Mouse (Mus musculus) forebrain, embryonic 10.5 days (tissue): Measurements from ENCODE around the gene Kcnh4. TPM values are rescaled to one million over a fixed set of nuclear protein-coding genes. Genes with fewer than 3 reads are reported as not detected.
"Not testable (repeated sequence)": the region's sequence is repeated elsewhere in the genome, so short reads cannot be mapped to it uniquely, and the experiment has no call there.

Source experiments
- DNase-seq: peaks from one replicate; pipeline ENCODE4 v3.0.0-alpha.2; 2017; ENCODE audit warnings: low spot score; ENCODE audit errors: extremely low spot score
- H3K27ac ChIP-seq: fragments of 300-500 bp; sonication (generic); 2 replicates; pipeline ENCODE4 v1.5.1; 2016; ENCODE audit warnings: mild to moderate bottlenecking
- H3K27me3 ChIP-seq: fragments of 300-500 bp; sonication (generic); 2 replicates; pipeline ENCODE4 v1.6.1; 2016; ENCODE audit warnings: mild to moderate bottlenecking; ENCODE audit not compliant: poor library complexity, severe bottlenecking
- H3K36me3 ChIP-seq: fragments of 300-500 bp; sonication (generic); replicated peaks from 2 replicates; pipeline ENCODE4 v1.6.1; 2016; ENCODE audit warnings: mild to moderate bottlenecking, moderate library complexity
- H3K4me1 ChIP-seq: fragments of 300-500 bp; sonication (generic); 2 replicates; pipeline ENCODE4 v1.6.1; 2016
- H3K4me3 ChIP-seq: fragments of 300-500 bp; sonication (generic); 2 replicates; pipeline ENCODE4 v1.5.1; 2016; ENCODE audit warnings: mild to moderate bottlenecking, moderate library complexity
- H3K9me3 ChIP-seq: fragments of 300-500 bp; sonication (generic); 2 replicates; pipeline ENCODE4 v1.6.1; 2016; ENCODE audit warnings: mild to moderate bottlenecking, moderate library complexity
- WGBS: fragments of 180-500 bp; shearing (Covaris S2); methylation state at CpG from one replicate; pipeline ENCODE4 v1.1.7; 2016; 5-methylcytosine and 5-hydroxymethylcytosine counted together
- polyA plus RNA-seq: library from polyadenylated mRNA; unstranded; fragments of >200 nt; fragmentation: Nextera tagmentation; extraction: Ambion mirVana; gene quantifications from 2 replicates; pipeline ENCODE4 v1.2.1, GENCODE M21; 2016

The Kcnh4 gene
- 0.62 and 0.78 TPM in 2 replicates for polyA plus RNA-seq

DNA sequence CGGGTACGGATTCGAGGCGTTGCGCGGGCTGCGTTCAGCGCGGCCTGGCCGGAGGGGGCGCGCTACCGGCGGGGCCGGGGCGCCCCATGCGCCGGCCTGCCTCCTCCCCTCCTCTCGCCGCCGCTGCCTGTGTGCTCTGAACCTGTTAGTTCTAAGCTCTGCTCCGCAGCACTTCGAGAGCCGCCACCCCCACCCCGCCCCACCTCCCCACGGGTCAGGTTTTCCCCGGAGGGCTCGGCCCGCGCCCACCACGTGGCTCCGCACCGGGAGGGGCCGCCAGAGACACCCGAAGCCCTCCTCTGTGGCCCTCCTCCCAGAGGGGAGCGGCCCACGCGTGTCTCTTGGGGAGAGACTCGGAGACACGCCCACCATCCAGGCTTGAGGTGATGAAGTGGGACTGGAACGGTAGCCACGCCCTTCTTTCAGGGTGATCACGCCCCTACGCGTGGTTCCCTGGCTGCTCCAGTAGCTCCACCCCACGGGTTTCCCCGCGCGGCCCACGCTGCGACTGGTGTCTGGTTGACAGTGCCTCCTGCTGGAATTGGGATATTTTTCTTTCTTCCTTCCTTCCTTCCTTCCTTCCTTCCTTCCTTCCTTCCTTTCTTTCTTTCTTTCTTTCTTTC, at the start of gene Kcnh4:
Gene Kcnh4 (minus strand): TSS at position 332 of the 623 bp plus-strand sequence.
- Histone ChIP-seq H3K9me3 (no peaks in the 10 kb centered on the region), H3K4me3 (peak within 1 kb of the TSS; percentile 60), H3K36me3 (no peaks in the 10 kb centered on the region), H3K27ac (peak within 1 kb of the TSS; percentile 73), H3K4me1 (peaks cover 32% of the 10 kb centered on the region), H3K27me3 (peaks cover 59% of the 10 kb centered on the region)
- peak; percentile 30 for DNase-seq
- WGBS: under 1% methylated on average over 51 of the region's 51 CpGs

DNA sequence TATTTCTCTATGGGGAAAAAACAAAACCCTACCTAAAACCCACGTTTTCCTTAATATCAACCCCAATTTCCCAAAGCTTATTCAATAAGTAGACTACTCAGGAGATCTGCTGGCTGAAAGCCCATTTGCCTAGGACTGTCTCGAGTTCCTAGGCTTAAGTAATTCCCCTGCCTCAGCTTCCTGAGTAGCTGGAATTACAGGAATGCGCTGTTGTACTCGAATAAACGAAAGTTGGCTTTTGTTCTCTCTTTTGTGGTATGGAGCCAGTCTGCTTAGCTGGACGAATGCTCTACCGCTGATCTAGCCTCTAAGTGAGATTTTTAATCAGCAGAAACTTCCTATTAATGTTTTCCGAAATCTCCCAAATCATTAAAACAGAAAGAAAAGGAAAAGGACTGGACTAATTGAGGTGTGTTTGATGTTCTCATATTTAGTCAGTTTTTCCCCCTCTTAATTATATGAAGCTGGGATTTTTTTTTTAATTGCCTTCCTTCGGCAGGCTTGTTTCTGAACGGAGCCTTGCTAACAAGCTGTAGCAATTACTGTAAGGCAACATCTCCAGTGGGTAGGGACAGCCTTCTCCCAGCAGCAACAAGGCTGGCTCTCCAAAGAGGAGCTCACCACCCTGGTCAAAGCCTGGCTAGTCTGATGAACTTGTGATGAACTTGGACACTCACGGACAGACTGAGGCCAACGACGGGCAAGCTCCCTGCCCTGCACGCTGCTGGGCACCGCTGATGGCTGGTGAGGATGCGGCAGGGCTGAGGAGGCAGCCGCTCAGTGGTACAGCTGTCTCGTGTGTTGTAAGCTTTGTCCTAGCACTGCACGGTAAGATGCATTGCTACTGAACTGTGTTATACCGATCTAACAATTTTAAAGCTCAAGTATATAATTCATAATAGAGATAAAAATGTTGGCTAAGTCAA, 46.9 kb upstream of the Kcnh4 start:
- Histone ChIP-seq H3K27ac (peak overlapping the region; percentile 56), H3K27me3 (no peaks in the 10 kb centered on the region), H3K36me3 (peaks cover 39% of the 10 kb centered on the region), H3K9me3 (peaks cover 11% of the 10 kb centered on the region; the same call in 1 of the 2 replicates), H3K4me1 (peaks cover 6% of the 10 kb centered on the region), H3K4me3 (no peak overlapping the region)
- no peak for DNase-seq
- WGBS: 76% methylated on average over 20 of the region's 20 CpGs

- Histone ChIP-seq H3K27ac (no peak overlapping the region), H3K27me3 (no peaks in the 10 kb centered on the region), H3K36me3 (peaks cover 45% of the 10 kb centered on the region), H3K4me1 (peaks cover 6% of the 10 kb centered on the region), H3K4me3 (no peak overlapping the region), H3K9me3 (peaks cover 4% of the 10 kb centered on the region; the same call in 1 of the 2 replicates)
- no peak for DNase-seq
- 87% methylated on average over 7 of the region's 7 CpGs for WGBS
These were observed 45.8 kb upstream of the Kcnh4 start for GRCm38 (mm10) chr11:100805535-100805934.

- peaks cover 47% of the 10 kb centered on the region for H3K36me3 ChIP-seq
- H3K4me1 ChIP-seq: peaks cover 6% of the 10 kb centered on the region
- H3K9me3 ChIP-seq: peaks cover 4% of the 10 kb centered on the region; the same call in 1 of the 2 replicates
- WGBS: 97% methylated on average over 10 of the region's 10 CpGs
- H3K4me3 ChIP-seq: no peak overlapping the region
- DNase-seq: no peak
- no peaks in the 10 kb centered on the region for H3K27me3 ChIP-seq
- H3K27ac ChIP-seq: no peak overlapping the region
These were observed 44.7 kb upstream of the Kcnh4 start for GRCm38 (mm10) chr11:100804409-100804808.

DNA sequence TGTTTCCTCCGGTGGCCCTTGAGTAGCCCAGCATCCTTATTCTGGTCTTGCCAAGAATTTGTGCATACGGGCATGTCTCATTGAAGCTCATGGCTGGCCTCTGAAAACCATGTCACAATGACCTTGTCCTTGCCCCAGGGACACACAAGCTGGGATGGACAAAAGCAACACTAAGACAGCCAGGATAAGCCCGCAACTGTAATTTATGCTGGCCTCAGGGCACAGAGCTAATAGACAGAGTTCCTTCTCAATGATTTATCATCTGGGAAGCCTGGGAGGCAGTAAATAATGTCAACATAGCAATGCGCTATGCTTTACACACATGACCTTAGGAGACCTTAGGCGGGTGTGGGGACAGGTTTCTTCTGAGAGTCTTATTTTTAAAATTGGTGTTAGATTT, 39.7 kb upstream of the Kcnh4 start:
- no peak for DNase-seq
- Histone ChIP-seq H3K4me1 (no peaks in the 10 kb centered on the region), H3K9me3 (peaks cover 4% of the 10 kb centered on the region; the same call in 1 of the 2 replicates), H3K27me3 (no peaks in the 10 kb centered on the region), H3K27ac (no peak overlapping the region), H3K36me3 (peaks cover 51% of the 10 kb centered on the region), H3K4me3 (no peak overlapping the region)
- 90% methylated on average over 5 of the region's 5 CpGs for WGBS

DNA sequence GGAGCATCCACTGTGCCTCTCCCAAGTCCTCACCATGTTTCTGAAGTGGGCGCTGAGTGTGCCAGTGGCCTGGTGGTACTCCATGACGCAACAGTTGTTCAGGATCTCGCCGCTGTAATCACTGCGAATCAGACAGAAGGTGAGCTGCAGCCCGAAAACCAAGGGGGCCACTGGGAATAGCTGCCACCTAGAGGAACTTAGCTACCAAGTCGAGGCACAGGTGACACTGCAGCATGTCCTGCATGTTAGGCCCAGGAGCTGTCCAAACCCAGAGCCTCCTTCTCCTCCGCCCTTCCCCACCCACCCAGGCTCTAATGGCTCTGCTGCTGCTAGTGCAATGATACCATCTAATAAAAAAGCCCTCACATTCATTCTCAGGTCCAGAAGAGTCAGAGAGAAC, 36.8 kb upstream of the Kcnh4 start:
- Histone ChIP-seq H3K4me3 (no peak overlapping the region), H3K27ac (no peak overlapping the region), H3K4me1 (no peaks in the 10 kb centered on the region), H3K36me3 (peaks cover 24% of the 10 kb centered on the region), H3K27me3 (no peaks in the 10 kb centered on the region), H3K9me3 (no peaks in the 10 kb centered on the region)
- no peak for DNase-seq
- 65% methylated on average over 8 of the region's 8 CpGs for WGBS

DNA sequence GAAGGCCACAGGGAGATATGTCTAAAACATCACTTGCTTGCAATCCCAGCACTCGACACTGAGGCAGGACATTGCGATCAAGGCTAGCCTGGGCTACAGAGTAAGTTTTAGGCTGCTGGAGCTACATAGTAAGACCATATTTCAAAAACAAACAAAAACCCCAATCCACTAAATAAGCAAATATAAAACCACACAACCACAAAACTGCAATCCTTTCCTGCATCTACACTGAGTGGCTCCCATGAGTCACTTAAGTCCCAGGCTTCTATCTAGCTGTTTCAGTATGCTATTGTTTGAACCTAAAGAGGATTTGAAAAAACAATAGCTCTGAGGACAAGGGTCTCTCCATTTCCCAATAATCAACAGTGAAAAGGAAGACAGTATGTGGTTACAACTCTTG, 35.6 kb upstream of the Kcnh4 start:
- no peak for DNase-seq
- H3K36me3 ChIP-seq: peaks cover 22% of the 10 kb centered on the region; the same call in 1 of the 2 replicates
- no peaks in the 10 kb centered on the region for H3K4me1 ChIP-seq
- no peak overlapping the region for H3K4me3 ChIP-seq
- H3K27ac ChIP-seq: no peak overlapping the region
- H3K9me3 ChIP-seq: no peaks in the 10 kb centered on the region
- no peaks in the 10 kb centered on the region for H3K27me3 ChIP-seq
- 96% methylated on average over 2 of the region's 2 CpGs for WGBS

DNA sequence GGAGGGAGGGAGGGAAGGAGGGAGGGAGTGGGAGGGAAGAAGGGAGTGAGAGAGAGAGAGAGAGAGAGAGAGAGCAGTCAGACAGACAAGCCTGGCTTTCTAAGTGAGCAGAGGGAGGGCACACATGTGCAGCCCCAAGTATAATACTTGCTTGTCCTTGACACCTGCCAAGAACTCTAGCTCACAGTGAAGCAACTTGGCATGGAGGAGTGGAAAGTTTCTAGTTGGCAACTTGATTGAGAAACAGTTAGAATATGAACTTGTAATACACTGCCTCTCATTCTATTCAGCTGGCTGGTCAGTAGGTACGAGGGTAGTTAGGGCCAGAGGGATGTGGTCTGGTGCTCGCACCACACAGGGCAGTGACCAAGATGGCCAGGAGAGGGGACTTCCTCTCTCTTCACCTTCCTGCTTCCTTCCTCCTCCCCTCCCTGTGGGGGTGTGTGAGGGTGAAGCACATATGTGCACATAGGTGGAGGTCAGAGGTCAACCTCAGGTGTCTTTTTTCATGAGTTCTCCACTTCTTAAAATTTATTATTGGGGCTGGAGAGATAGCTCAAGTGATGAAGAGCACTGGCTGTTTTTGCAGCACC, 31.8 kb upstream of the Kcnh4 start:
- Histone ChIP-seq H3K36me3 (peaks cover 24% of the 10 kb centered on the region), H3K4me1 (peaks cover 11% of the 10 kb centered on the region), H3K27ac (no peak overlapping the region), H3K27me3 (no peaks in the 10 kb centered on the region), H3K4me3 (no peak overlapping the region), H3K9me3 (no peaks in the 10 kb centered on the region)
- no peak for DNase-seq
- 93% methylated on average over 2 of the region's 2 CpGs for WGBS

DNA sequence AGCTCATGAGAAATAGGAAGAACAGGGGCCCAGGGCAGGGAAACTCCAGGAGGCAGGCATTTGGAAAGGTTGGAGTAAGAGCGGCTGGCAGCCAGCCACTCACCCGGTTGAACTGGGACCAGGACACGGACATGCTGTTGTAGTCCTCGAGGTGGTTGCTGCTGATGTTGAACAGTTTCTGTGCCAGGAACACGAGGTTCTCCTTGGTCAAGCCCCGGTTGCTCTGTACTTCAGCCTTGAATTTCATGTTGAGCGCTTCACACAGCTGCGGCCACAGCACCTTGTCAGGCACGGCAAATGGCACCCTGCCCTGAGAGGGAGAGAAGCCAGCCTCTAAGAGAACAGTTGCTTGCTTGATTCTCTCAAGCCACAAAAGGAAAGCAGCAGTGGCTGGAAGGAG, 30.9 kb upstream of the Kcnh4 start:
- not testable (repeated sequence) for H3K27ac ChIP-seq
- WGBS: 91% methylated on average over 9 of the region's 9 CpGs

DNA sequence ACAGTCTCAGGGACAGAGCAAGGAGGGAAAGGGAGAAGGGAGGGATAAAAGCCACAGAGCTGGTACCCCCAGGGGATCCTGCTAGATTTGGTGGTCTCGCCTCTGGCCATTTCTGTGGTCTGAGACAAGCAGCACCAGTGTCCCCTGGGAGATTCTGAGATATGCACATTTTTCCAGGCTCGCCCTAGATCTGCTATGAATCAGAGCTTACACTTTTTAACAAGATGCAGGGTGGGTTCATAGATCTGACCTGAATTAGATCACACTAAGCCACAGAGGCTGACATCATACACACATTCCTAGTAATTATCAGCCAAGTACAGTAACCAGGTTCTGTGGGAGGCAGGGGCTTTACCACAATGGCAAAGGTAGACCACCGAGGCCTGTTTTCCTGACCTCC, 30.0 kb upstream of the Kcnh4 start:
- Histone ChIP-seq H3K4me1 (peaks cover 15% of the 10 kb centered on the region), H3K4me3 (no peak overlapping the region), H3K27me3 (no peaks in the 10 kb centered on the region), H3K27ac (no peak overlapping the region), H3K9me3 (no peaks in the 10 kb centered on the region), H3K36me3 (peaks cover 20% of the 10 kb centered on the region)
- no peak for DNase-seq
- WGBS: 88% methylated on average over 3 of the region's 3 CpGs

More for the DNA sequence above, 30.9 kb upstream of the Kcnh4 start:
- not testable (repeated sequence) for H3K9me3 ChIP-seq, H3K4me3 ChIP-seq, DNase-seq, H3K27me3 ChIP-seq
- Histone ChIP-seq H3K4me1 (peaks cover 15% of the 10 kb centered on the region), H3K36me3 (peaks cover 20% of the 10 kb centered on the region)

- 94% methylated on average over 2 of the region's 2 CpGs for WGBS
- Histone ChIP-seq H3K9me3 (no peaks in the 10 kb centered on the region), H3K27ac (no peak overlapping the region), H3K27me3 (no peaks in the 10 kb centered on the region), H3K36me3 (peaks cover 34% of the 10 kb centered on the region), H3K4me3 (no peak overlapping the region), H3K4me1 (peaks cover 15% of the 10 kb centered on the region)
- no peak for DNase-seq
These were observed 26.0 kb upstream of the Kcnh4 start for GRCm38 (mm10) chr11:100785774-100786173.

DNA sequence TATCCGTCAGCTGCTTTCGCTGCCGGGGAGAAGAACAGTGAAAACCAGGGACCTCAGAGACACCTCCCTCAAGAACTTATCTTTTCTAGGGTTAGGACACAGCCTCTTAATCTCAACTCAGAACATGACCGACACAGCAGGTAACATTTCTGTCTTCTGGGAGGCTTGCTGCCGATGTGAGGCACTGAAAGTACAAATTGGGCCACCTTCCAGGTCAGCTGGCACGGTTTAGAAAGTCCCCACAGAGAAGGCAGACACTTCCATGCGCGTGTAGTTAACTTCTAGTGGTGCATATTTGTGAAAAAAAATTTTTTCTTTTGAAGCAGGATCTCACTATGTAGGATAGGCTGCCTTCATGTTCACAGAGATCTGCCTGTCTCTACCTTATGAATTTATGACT, 24.5 kb upstream of the Kcnh4 start:
- no peaks in the 10 kb centered on the region for H3K9me3 ChIP-seq
- WGBS: 88% methylated on average over 8 of the region's 8 CpGs
- no peak overlapping the region for H3K27ac ChIP-seq
- peaks cover 15% of the 10 kb centered on the region for H3K4me1 ChIP-seq
- no peaks in the 10 kb centered on the region for H3K27me3 ChIP-seq
- H3K4me3 ChIP-seq: no peak overlapping the region
- DNase-seq: no peak
- peaks cover 37% of the 10 kb centered on the region for H3K36me3 ChIP-seq
